Mouse (Mus musculus) layer of hippocampus, adult 8-10 months (tissue): Measurements from ENCODE around the gene Mcf2. TPM values are rescaled to one million over a fixed set of nuclear protein-coding genes. Genes with fewer than 3 reads are reported as not detected.

Experiments used
- DNase-seq, 2 experiments: peaks; one replicate each; pipeline ENCODE4 v3.0.0; 2022; ENCODE audit warnings: low spot score in 2 of 2
- total RNA-seq, 4 experiments: library from RNA; stranded (reverse); gene quantifications; 2 replicates each; pipeline ENCODE4 v1.2.4; 2022

Mcf2 gene
- total RNA-seq = 1 to 10 TPM; 3.7 to 4.4 (median 4.1) TPM

DNA sequence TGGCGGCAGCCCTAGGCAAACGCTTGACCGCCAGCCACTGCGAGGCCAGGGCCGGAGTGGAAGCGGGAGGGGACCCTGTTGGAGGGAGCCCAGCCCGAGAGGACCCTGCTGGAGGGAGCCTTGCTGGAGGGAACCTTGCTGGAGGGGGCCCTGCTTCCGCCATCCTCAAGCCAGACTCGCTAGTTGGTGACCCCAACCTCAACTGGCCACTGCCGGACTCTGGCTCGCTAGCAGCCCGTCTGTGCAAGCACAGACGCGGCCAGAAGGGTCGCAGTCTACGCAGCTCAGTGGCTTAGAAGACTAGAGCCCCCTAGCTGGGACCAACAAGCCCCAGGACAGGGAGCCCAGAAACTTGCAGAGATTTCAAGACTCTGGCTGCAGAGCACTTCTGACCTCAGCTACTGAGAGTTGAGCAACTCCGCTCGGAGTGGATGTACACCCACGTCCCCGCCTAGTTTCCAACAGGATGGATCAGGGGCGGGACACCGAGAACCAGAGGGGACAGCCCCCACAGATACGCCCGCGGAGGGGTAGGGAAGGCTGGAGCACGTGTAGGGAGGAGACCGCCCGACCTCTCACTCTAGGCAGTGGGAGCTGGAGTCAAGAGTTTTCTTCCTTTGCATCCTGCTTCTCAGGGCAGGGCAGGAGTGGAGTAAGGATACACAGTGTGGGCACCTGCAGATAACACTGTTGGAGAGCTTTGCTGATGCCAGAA is at the start of gene Mcf2:
Gene Mcf2 (minus strand): TSS at position 346 of the 715 bp plus-strand sequence.
- DNase-seq = no peak

DNA sequence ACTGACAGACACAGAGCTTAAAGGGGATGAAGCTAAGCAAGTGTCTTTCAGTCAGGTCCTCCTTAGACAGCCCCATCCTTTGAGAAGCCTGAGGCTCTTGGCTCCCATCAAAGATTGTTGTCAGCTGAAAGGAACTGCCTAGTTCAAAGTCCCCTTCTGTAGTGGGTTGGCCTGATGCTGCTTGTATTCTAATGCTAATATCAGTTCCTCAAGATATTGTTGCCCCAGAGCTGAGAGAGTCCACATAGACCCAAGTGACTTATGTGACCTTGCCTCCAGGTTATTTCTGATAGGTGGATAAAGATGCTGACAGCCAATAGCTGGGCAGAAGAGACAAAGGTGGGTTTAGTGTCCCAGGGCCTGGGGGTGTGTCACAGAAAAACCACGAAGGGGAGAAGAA is 8.8 kb upstream of the Mcf2 start:
- no peak for DNase-seq

DNA sequence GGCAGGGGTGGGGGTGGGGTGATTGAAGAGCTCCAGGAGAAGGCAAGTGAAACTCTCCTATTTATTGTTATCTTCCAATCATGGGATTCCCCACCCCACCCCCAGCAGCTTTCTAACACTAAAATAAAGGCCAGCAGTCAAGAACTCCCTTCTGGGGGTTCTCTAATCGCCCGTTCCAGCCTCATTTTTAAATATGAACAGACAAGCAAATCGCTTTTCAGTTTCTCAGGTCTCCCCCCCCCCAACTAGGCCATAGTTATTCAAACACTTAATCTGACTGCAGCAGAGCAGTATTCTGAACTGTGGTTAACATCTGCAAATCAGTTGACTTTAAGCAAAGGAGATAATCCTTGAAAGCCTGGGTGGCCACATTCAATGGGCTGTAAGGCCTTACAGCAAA is 3.7 kb upstream of the Mcf2 start:
- no peak for DNase-seq

DNA sequence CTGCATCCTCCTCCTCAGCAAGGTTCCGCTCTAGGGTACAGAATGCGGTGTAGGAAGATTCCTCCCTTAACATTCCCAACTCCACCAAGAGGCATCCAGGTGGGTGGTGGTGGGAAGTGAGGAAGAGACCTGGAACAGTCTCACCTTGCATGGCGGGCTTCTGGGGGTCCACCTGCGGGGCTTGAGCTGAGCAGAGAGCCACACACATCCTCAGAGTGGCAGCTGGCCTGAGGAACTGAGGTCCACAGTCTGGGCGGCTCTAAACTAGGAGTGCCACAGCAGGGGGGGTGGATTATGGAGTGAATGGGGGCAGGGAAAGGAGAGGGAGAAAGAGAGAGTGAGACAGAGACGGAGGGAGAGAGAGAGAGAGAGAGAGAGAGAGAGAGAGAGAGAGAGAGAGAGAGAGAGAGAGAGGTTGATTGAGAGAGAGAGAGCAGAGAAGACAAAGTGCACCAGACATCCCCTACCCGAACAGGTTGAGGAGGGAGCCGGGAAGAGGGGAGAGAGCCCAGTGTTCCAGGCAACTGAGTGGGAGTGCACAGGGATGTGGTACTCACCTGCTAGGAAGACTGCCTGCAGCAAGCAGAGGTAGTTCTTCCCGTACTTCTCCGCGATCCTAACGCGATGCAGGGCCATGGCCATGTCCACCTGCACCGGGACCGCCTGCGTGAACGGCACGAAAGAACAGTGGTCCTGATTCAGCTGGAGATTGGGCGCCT is 705 bp downstream of the Mcf2 start:
- no peak for DNase-seq

DNA sequence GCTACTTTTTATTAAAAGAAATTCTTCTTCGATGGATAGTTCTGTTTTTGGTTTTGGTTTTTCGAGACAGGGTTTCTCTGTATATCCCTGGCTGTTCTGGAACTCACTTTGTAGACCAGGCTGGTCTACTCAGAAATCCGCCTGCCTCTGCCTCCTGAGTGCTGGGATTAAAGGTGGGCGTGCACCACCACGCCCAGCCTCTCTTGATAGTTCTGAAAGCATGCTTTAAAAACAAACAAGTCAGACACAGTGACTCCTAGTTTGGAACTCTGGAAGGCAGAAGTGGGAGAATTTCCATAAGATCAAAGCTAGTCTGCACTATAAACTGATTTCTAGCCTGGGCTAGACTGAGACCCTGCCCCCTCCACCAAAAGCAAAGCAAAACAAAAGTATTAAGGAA is 8.8 kb downstream of the Mcf2 start:
- DNase-seq = no peak

DNA sequence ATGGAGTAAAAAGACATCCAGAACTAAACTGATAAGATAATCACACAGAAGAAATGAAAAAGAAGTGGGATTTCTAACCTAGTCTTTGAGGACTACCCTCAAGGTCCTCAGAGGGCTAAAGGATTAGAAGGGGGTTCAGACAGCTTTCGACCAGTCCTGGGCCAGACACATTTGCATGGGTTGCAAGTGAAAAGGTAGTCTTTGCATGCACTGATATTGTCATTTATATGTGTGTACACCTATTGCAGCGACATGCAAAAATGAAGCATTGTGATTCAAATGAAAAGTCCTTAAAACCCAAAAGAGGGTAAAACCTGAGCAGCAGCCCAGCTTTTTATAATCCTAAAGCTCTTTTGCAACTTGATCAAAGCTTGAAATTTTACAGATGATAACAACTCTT is 9.4 kb downstream of the Mcf2 start:
- no peak for DNase-seq

DNA sequence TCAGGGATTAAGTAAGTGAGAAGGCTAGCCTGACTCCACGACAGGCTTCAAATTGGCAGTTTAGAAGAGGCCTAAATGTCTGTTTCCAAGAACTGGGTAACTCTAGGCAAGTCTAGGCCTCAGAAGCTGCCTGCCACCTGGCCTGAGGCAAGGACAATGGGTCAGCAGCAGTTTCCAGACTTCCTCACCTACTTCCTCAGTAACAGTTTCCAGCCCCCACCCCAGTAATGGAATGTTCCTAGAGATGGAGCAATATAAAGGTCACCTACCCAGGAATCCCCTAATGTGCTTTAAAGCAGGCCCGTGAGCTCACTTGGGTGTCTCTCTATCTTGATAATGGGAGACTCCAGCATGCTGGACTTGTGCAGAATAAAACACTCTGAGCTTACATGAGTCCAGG is 10.1 kb downstream of the Mcf2 start:
- no peak for DNase-seq

DNA sequence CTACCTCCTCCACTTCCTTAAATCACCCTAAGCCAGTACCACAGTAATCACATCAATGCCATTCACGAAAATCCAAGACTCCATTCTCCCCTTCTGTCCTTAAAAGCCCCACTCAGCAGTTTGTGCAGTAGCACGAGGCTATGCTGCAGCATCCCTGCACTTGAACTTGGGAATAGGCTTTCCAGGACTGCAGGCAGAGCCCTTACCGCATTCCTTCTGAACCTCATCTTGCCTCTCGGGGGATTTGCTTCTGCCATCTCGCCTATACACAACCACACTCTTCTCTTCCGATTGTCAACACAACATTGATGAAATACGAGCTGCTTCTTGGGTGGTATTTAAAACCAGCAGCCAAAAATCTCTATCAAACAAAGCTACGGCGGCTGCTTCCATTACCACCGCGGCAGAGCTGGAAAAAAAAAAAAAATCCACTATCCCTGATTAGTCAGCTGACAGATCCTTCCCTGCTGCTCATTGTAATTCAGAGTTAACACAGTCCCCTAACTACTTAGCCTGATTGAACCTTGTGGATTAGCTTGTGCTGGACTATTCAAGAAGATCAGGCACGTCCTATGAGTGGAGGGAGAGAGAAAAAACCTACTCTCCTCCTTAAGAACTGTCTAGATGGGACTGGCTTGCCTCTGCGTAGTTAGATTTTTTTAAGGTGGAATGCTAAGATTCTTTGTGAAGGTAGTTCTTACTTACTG is 31.5 kb downstream of the Mcf2 start:
- peak in 1 of 2 experiments; percentile 6 for DNase-seq

DNA sequence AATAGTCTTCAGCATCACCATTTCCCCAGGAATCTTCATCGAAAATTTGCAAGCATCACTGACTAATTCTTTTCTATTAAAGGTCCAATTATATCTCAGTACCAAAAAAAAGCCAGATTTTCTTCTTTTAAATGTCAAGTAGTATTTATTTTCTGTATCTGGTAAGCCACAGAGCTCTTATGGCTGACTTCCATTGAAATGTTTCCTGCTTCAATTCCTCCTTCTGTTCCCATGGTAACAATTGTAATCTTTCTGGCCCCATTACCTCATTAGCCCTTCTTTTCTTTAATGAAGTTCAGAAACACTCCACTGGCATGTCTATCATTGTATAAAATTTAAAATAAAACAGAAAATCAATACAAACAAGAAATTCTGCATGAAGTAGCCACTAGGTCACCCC is 103.5 kb downstream of the Mcf2 start:
- no peak for DNase-seq

DNA sequence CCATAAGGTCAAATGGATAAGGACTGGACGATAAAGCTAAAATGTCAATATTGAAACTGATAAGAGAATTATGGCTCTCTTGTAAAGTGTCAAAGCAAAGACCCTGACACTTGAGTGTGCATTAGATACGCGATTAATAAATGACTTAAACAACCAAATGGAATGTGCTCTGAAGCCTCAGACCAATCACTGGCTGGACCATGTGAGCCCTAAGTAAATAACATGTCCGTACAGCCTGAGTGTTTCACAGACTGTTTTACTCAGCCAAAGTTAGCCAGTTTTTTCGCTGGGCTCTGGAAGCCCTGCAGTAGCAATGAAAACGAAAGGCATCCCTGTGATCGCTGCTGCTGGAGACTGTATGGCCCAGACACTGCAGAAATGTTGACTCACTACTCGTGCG is 123.7 kb downstream of the Mcf2 start:
- no peak for DNase-seq

DNA sequence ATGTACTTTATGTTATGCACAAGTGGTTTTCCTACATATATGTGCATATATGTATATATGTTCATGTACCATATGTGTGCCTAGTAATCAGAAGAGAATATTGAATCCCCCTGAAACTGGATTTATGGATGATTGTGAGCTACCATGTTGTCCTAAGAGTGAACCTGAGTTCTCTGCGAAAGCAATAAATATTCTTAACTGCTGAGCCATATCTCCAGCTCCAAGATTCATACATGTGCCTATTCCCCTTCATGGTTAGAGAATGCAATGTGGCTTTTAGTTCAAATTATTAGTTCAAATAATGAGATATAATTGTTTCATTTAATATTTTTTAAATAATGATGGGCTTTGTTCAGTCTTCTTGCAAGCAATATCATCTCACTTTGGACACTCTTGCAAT is 124.1 kb downstream of the Mcf2 start:
- DNase-seq = no peak

DNA sequence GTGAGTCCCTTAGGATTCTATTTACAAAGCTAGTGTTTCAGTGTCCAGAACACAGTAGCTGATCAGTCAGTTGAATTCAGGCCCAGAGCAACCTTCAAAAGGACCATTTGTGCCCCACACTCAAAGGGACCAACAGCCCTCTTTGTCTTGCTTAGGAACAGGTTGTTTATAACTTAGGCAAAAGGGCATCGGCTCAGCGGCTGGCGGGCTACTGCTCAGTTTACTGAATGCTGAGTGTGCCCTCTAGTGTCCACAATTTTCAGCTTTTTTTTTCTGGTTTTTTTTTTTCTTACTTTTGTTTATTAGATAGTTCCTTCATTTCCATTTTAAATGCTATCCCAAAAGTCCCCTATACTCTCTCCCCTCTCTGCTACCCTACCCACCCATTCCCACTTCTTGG is 152.2 kb downstream of the Mcf2 start:
- peak in 1 of 2 experiments; percentile 11 for DNase-seq

DNA sequence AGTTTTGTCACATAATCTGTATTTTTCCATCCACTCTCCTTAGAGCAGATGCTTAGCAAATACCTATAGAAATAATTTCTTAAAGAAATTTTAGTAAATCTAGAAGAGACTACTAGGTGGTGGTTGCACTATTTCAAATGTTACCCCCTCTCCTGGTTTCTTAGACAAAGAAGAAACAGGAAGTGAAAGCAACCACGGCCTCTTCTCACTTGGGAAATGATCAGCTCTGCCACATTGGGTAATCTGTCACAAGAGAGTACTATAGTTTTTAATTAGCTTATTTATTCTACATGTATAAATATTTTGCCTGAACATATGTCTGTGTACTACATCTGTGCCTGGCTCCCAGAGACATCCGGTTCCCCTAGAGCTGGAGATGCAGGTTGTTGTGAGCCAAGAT is 157.3 kb downstream of the Mcf2 start:
- DNase-seq = no peak

DNA sequence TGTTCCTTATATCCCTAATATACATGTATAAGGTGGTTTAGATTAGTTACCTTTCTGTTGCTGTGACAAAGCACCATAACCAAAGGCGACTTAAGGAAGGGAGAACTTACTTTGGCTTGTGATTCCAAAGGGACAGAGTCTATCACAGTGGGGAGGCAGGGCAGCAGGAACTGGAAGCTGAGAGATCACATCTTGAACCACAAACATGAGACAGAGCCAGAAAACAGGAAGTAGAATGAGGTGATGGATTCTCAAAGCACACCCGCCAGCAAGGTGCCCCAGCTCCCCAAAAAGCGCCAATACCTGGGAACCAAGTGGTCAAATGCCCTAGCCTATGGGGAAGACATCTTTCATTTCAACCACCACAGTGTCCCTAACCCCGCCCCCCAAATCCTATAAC is 157.9 kb downstream of the Mcf2 start:
- no peak for DNase-seq

DNA sequence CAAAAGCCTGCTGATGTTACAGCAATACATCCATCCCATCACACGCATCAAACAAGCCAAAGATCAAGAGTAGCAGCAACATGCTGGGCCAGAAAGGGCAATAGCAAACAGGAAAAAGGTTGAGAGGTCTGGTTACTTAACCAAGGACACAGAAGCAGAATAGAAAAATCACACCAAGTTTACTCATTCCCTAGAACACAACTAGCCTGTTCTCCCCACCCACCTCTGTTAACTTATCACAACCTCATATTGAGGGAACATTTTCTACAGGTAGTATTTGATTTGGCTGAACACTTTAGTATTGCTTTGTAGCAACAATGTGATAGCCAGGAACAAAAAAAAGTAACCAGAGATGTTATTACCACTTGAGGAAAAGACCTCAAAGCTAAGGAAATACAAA is 164.3 kb downstream of the Mcf2 start:
- DNase-seq = no peak

DNA sequence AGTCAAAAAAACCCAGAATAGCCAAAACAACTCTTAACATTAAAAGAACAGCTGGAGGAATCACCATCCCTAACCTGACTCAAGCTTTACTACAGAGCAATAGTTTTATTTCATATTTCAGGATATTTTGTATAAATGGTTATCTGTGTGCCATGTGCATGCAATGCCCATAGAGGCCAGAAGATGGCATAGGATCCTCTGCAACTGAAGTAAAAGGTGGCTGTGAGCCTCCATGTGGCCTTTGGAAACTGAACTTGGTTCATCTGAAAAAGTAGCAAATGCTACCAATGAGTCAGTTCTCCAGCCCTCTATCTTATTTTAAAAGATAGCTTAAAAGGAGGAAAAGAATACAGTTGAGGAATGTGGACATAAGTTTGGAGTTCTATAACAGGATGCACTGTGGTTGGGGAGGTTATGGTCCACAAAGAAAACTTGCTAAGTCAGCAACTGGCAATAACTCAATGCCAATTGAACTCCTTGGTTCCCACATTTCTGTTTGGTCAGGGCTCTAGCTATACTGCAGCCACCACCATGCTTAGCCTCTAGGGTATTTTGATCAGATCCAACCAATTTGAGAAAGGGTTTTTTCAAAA is 165.7 kb downstream of the Mcf2 start:
- DNase-seq = peak in 1 of 2 experiments; percentile 9

Other genes with a start within 250 kb of the Mcf2 start
- 1 to 10 TPM in 2 of 4 experiments, under 1 TPM in 2; 0.27 to 1.3 (median 0.76) TPM for gene F9, start 179.6 kb downstream of the Mcf2 start, total RNA-seq